Mouse (Mus musculus): ENCODE results near the gene Unc119b. TPM values are rescaled to one million over a fixed set of nuclear protein-coding genes. Genes with fewer than 3 reads are reported as not detected.

Gene Unc119b
- total RNA-seq, 1 experiment: 27.5 TPM

- H3K4me1 ChIP-seq (ENCODE audit: control insufficient read depth in 2 of 2, insufficient read depth in 2 of 2, low read length in 2 of 2, poor library complexity in 1 of 2): peaks cover 1 to 3% of the 10 kb centered on the region in 2 experiments; a peak in 1 of 4 replicates
Measured at GRCm38 (mm10) chr5:115124690-115125089, 10.1 kb downstream of the Unc119b start.

GRCm38 (mm10) chr5:115120978-115121377, 13.8 kb downstream of the Unc119b start:
- Histone ChIP-seq H3K36me3 (ENCODE audit: control insufficient read depth, insufficient read depth, low read length, poor library complexity, severe bottlenecking) (peaks cover 16% of the 10 kb centered on the region), H3K9ac (ENCODE audit: insufficient read depth, low read depth, low read length, poor library complexity, severe bottlenecking) (no peak overlapping the region), H3K27ac (ENCODE audit: insufficient read depth, low read depth, low read length, poor library complexity, severe bottlenecking) (no peak overlapping the region), H3K9me3 (ENCODE audit: control insufficient read depth, insufficient read depth, low read depth, low read length) (no peaks in the 10 kb centered on the region), H3K4me1 (ENCODE audit: control insufficient read depth in 2 of 2, insufficient read depth in 2 of 2, low read length in 2 of 2, poor library complexity in 1 of 2) (0 out of 4 replicates have a peak, but pooled peaks cover 2 to 3% of the 10 kb centered on the region in 2 experiments), H3K4me3 (ENCODE audit: insufficient read depth in 1 of 2, low read depth in 1 of 2, low read length in 2 of 2, poor library complexity in 1 of 2, severe bottlenecking in 1 of 2) (no peak overlapping the region)
- TF ChIP-seq MAFK (IDR thresholded peaks at IDR 0.05; ENCODE audit: insufficient read depth, low read depth, low read length): no peak
- TF ChIP-seq CHD2 (IDR thresholded peaks at IDR 0.05; ENCODE audit: low read depth, low read length): no peak
- no peak for TF ChIP-seq HCFC1 (IDR thresholded peaks at IDR 0.05; ENCODE audit: borderline replicate concordance, insufficient read depth, low read length)
- no peak for TF ChIP-seq ZC3H11A (IDR thresholded peaks at IDR 0.05; ENCODE audit: borderline replicate concordance, low read depth, low read length)
- no peak for TF ChIP-seq ZNF384 (IDR thresholded peaks at IDR 0.05; ENCODE audit: low read depth, low read length)
- no peak for DNase-seq (ENCODE audit: low read depth, low spot score)
- in situ Hi-C loops (cut with MboI; ENCODE audit: low sequenced_read_pairs in 2 of 2, unreplicated experiment in 2 of 2): no loop called here

More at GRCm38 (mm10) chr5:115124690-115125089, 10.1 kb downstream of the Unc119b start:
- no peaks in the 10 kb centered on the region for H3K9me3 ChIP-seq (ENCODE audit: control insufficient read depth, insufficient read depth, low read depth, low read length)
- no peak for DNase-seq (ENCODE audit: low read depth, low spot score)
- no peak for TF ChIP-seq ZC3H11A (IDR thresholded peaks at IDR 0.05; ENCODE audit: borderline replicate concordance, low read depth, low read length)
- TF ChIP-seq MAFK (IDR thresholded peaks at IDR 0.05; ENCODE audit: insufficient read depth, low read depth, low read length): no peak
- no peak for TF ChIP-seq ZNF384 (IDR thresholded peaks at IDR 0.05; ENCODE audit: low read depth, low read length)
- no peak for TF ChIP-seq CHD2 (IDR thresholded peaks at IDR 0.05; ENCODE audit: low read depth, low read length)
- TF ChIP-seq HCFC1 (IDR thresholded peaks at IDR 0.05; ENCODE audit: borderline replicate concordance, insufficient read depth, low read length): no peak
- no peak overlapping the region for H3K9ac ChIP-seq (ENCODE audit: insufficient read depth, low read depth, low read length, poor library complexity, severe bottlenecking)
- peaks cover 41% of the 10 kb centered on the region for H3K36me3 ChIP-seq (ENCODE audit: control insufficient read depth, insufficient read depth, low read length, poor library complexity, severe bottlenecking)
- no peak overlapping the region for H3K4me3 ChIP-seq (ENCODE audit: insufficient read depth in 1 of 2, low read depth in 1 of 2, low read length in 2 of 2, poor library complexity in 1 of 2, severe bottlenecking in 1 of 2)
- in situ Hi-C loops (cut with MboI; ENCODE audit: low sequenced_read_pairs in 2 of 2, unreplicated experiment in 2 of 2): no loop called here
- H3K27ac ChIP-seq (ENCODE audit: insufficient read depth, low read depth, low read length, poor library complexity, severe bottlenecking): no peak overlapping the region

GRCm38 (mm10) chr5:115118961-115119570, 15.7 kb downstream of the Unc119b start, which contains the start of gene Acads:
Acads (minus strand) TSS chr5:115119346.
- H3K36me3 ChIP-seq (ENCODE audit: control insufficient read depth, insufficient read depth, low read length, poor library complexity, severe bottlenecking): peaks cover 4% of the 10 kb centered on the region
- H3K4me1 ChIP-seq (ENCODE audit: control insufficient read depth in 2 of 2, insufficient read depth in 2 of 2, low read length in 2 of 2, poor library complexity in 1 of 2): peaks cover 3 to 4% of the 10 kb centered on the region in 2 experiments; a peak in 2 of 4 replicates
- H3K27ac ChIP-seq (ENCODE audit: insufficient read depth, low read depth, low read length, poor library complexity, severe bottlenecking): no peak within 1 kb of the TSS; the same call in 1 of the 2 replicates
- peak within 1 kb of the TSS; percentile 83 to 98 for H3K4me3 ChIP-seq (ENCODE audit: insufficient read depth in 1 of 2, low read depth in 1 of 2, low read length in 2 of 2, poor library complexity in 1 of 2, severe bottlenecking in 1 of 2)
- peak within 1 kb of the TSS; percentile 75 for H3K9ac ChIP-seq (ENCODE audit: insufficient read depth, low read depth, low read length, poor library complexity, severe bottlenecking)
- in situ Hi-C loops (cut with MboI; ENCODE audit: low sequenced_read_pairs in 2 of 2, unreplicated experiment in 2 of 2): no loop called here
- H3K9me3 ChIP-seq (ENCODE audit: control insufficient read depth, insufficient read depth, low read depth, low read length): no peaks in the 10 kb centered on the region
- no peak for TF ChIP-seq ZNF384 (IDR thresholded peaks at IDR 0.05; ENCODE audit: low read depth, low read length)
- 0 out of 2 replicates have a peak, but pooled peaks have one; percentile 31 for TF ChIP-seq HCFC1 (IDR thresholded peaks at IDR 0.05; ENCODE audit: borderline replicate concordance, insufficient read depth, low read length)
- DNase-seq (ENCODE audit: low read depth, low spot score): peak; percentile 73

GRCm38 (mm10) chr5:115117467-115117866, 17.3 kb downstream of the Unc119b start:
- no peak for TF ChIP-seq CHD2 (IDR thresholded peaks at IDR 0.05; ENCODE audit: low read depth, low read length)
- no peak for TF ChIP-seq ZNF384 (IDR thresholded peaks at IDR 0.05; ENCODE audit: low read depth, low read length)
- no peak for TF ChIP-seq MAFK (IDR thresholded peaks at IDR 0.05; ENCODE audit: insufficient read depth, low read depth, low read length)
- no peak for TF ChIP-seq HCFC1 (IDR thresholded peaks at IDR 0.05; ENCODE audit: borderline replicate concordance, insufficient read depth, low read length)
- TF ChIP-seq ZC3H11A (IDR thresholded peaks at IDR 0.05; ENCODE audit: borderline replicate concordance, low read depth, low read length): no peak
- peaks cover 2% of the 10 kb centered on the region; the same call in 1 of the 2 replicates for H3K36me3 ChIP-seq (ENCODE audit: control insufficient read depth, insufficient read depth, low read length, poor library complexity, severe bottlenecking)

More at GRCm38 (mm10) chr5:115117467-115117866, 17.3 kb downstream of the Unc119b start:
- in situ Hi-C loops (cut with MboI; ENCODE audit: low sequenced_read_pairs in 2 of 2, unreplicated experiment in 2 of 2): no loop called here
- H3K27ac ChIP-seq (ENCODE audit: insufficient read depth, low read depth, low read length, poor library complexity, severe bottlenecking): no peak overlapping the region
- no peaks in the 10 kb centered on the region for H3K9me3 ChIP-seq (ENCODE audit: control insufficient read depth, insufficient read depth, low read depth, low read length)
- H3K4me3 ChIP-seq (ENCODE audit: insufficient read depth in 1 of 2, low read depth in 1 of 2, low read length in 2 of 2, poor library complexity in 1 of 2, severe bottlenecking in 1 of 2): no peak overlapping the region
- H3K9ac ChIP-seq (ENCODE audit: insufficient read depth, low read depth, low read length, poor library complexity, severe bottlenecking): no peak overlapping the region
- no peak for DNase-seq (ENCODE audit: low read depth, low spot score)
- H3K4me1 ChIP-seq (ENCODE audit: control insufficient read depth in 2 of 2, insufficient read depth in 2 of 2, low read length in 2 of 2, poor library complexity in 1 of 2): peaks cover 3 to 10% of the 10 kb centered on the region in 2 experiments; a peak in 2 of 4 replicates
